Mouse (Mus musculus) frontal cortex, adult 2 months (tissue): ENCODE measurements around the gene Gm3139. TPM values are rescaled to one million over a fixed set of nuclear protein-coding genes. Genes with fewer than 3 reads are reported as not detected.
"Not testable (repeated sequence)": the region's sequence is repeated elsewhere in the genome, so short reads cannot be mapped to it uniquely, and the experiment has no call there.

Experiments
- DNase-seq, 2 experiments: peaks; one replicate each; pipeline ENCODE4 v3.0.0; 2022; ENCODE audit warnings: low spot score in 1 of 2; ENCODE audit errors: extremely low spot score in 1 of 2
- polyA plus RNA-seq: library from polyadenylated mRNA; depleted of rRNA; stranded (reverse); fragments of >200 nt; gene quantifications from 2 replicates; pipeline ENCODE4 v1.2.3, GENCODE M21; 2012; rRNA removed

The Gm3139 gene
- polyA plus RNA-seq, result not detected in 2 replicates

GRCm38 (mm10) chr5:94525987-94526386, at the start of gene Gm3139:
Gene Gm3139, plus strand, starts transcription at chr5:94526287.
- DNase-seq, result not testable (repeated sequence)

Other genes with a start within 250 kb of the Gm3139 start
- not detected in 2 replicates for gene A430089I19Rik, start 219.5 kb upstream of the Gm3139 start, polyA plus RNA-seq
- gene Gm6502, start 211.9 kb upstream of the Gm3139 start, polyA plus RNA-seq, result not detected in 2 replicates
- gene AA792892, start 186.5 kb upstream of the Gm3139 start, polyA plus RNA-seq, result not detected in 2 replicates
- gene Gm7682, start 80.5 kb upstream of the Gm3139 start, polyA plus RNA-seq, result not detected in 2 replicates
- not detected in 2 replicates for gene Gm3147, start 90.1 kb downstream of the Gm3139 start, polyA plus RNA-seq
- not detected in 2 replicates for gene Gm6509, start 97.7 kb downstream of the Gm3139 start, polyA plus RNA-seq
- not detected in 2 replicates for gene Gm6205, start 122.1 kb downstream of the Gm3139 start, polyA plus RNA-seq